Mouse (Mus musculus) forebrain, embryonic 12.5 days (tissue): ENCODE measurements around the gene Vstm2a. TPM values are rescaled to one million over a fixed set of nuclear protein-coding genes. Genes with fewer than 3 reads are reported as not detected.

Source experiments
- ATAC-seq: fragments of 200-750 bp; cut with Nextera tagmentation; 2 replicates; pipeline ENCODE4 v1.8.0; 2017; ENCODE audit warnings: moderate TSS enrichment; ENCODE audit not compliant: low FRiP score
- H3K27ac ChIP-seq: fragments of 300-500 bp; sonication (generic); 2 replicates; pipeline ENCODE4 v1.5.1; 2016; ENCODE audit warnings: mild to moderate bottlenecking
- H3K27me3 ChIP-seq: fragments of 300-500 bp; sonication (generic); 2 replicates; pipeline ENCODE4 v1.6.1; 2016; ENCODE audit warnings: mild to moderate bottlenecking
- H3K36me3 ChIP-seq: fragments of 300-500 bp; sonication (generic); replicated peaks from 2 replicates; pipeline ENCODE4 v1.6.1; 2016; ENCODE audit warnings: mild to moderate bottlenecking
- H3K4me1 ChIP-seq: fragments of 300-500 bp; sonication (generic); 2 replicates; pipeline ENCODE4 v1.6.1; 2016
- H3K4me2 ChIP-seq: fragments of 300-500 bp; sonication (generic); 2 replicates; pipeline ENCODE4 v1.6.1; 2016; ENCODE audit warnings: mild to moderate bottlenecking, moderate library complexity
- H3K4me3 ChIP-seq: fragments of 300-500 bp; sonication (generic); replicated peaks from 2 replicates; pipeline ENCODE4 v1.5.1; 2016; ENCODE audit warnings: mild to moderate bottlenecking
- H3K9ac ChIP-seq: fragments of 300-500 bp; sonication (generic); 2 replicates; pipeline ENCODE4 v1.6.1; 2016; ENCODE audit warnings: mild to moderate bottlenecking
- H3K9me3 ChIP-seq: fragments of 300-500 bp; sonication (generic); 2 replicates; pipeline ENCODE4 v1.6.1; 2016
- WGBS: fragments of 180-500 bp; shearing (Covaris S2); methylation state at CpG from one replicate; pipeline ENCODE4 v1.1.7; 2016; 5-methylcytosine and 5-hydroxymethylcytosine counted together
- polyA plus RNA-seq: library from polyadenylated mRNA; unstranded; fragments of >200 nt; fragmentation: Nextera tagmentation; extraction: Ambion mirVana; gene quantifications from 2 replicates; pipeline ENCODE4 v1.2.1, GENCODE M21; 2016

Gene Vstm2a
- polyA plus RNA-seq = 10.4 and 11.7 TPM in 2 replicates

GRCm38 (mm10) chr11:16257473-16257921 is at the start of gene Vstm2a:
Gene Vstm2a (plus strand): TSS chr11:16257724.
- Histone ChIP-seq H3K27ac (0 out of 2 replicates have a peak within 1 kb of the TSS, but pooled peaks have one; percentile 25), H3K27me3 (peaks cover 46% of the 10 kb centered on the region), H3K9ac (peak within 1 kb of the TSS; percentile 59), H3K4me2 (peak within 1 kb of the TSS; percentile 76), H3K9me3 (no peaks in the 10 kb centered on the region), H3K4me1 (peaks cover 5% of the 10 kb centered on the region), H3K36me3 (no peaks in the 10 kb centered on the region), H3K4me3 (peak within 1 kb of the TSS; percentile 62)
- ATAC-seq = peak; percentile 84
- under 1% methylated on average over 44 of the region's 44 CpGs for WGBS

- H3K4me2 ChIP-seq = peak overlapping the region; percentile 76
- H3K36me3 ChIP-seq = no peaks in the 10 kb centered on the region
- H3K9ac ChIP-seq = peak overlapping the region; percentile 59
- H3K4me3 ChIP-seq = peak overlapping the region; percentile 62
- peaks cover 46% of the 10 kb centered on the region for H3K27me3 ChIP-seq
- peaks cover 5% of the 10 kb centered on the region for H3K4me1 ChIP-seq
- H3K27ac ChIP-seq = 0 out of 2 replicates have a peak overlapping the region, but pooled peaks have one; percentile 25
- ATAC-seq = no peak
- 23% methylated on average over 7 of the region's 7 CpGs for WGBS
- H3K9me3 ChIP-seq = no peaks in the 10 kb centered on the region
Observed at GRCm38 (mm10) chr11:16257011-16257410, 513 bp upstream of the Vstm2a start.

GRCm38 (mm10) chr11:16258300-16258699 is 776 bp downstream of the Vstm2a start:
- no peak overlapping the region for H3K9ac ChIP-seq

GRCm38 (mm10) chr11:16259876-16260275 is 2.4 kb downstream of the Vstm2a start:
- Histone ChIP-seq H3K4me1 (peaks cover 5% of the 10 kb centered on the region), H3K27me3 (peaks cover 46% of the 10 kb centered on the region), H3K9ac (no peak overlapping the region), H3K4me2 (peak overlapping the region; percentile 85), H3K27ac (no peak overlapping the region), H3K36me3 (no peaks in the 10 kb centered on the region), H3K9me3 (no peaks in the 10 kb centered on the region), H3K4me3 (no peak overlapping the region; the same call in 1 of the 2 replicates)
- no peak for ATAC-seq
- 19% methylated on average over 9 of the region's 9 CpGs for WGBS

More at GRCm38 (mm10) chr11:16258300-16258699, 776 bp downstream of the Vstm2a start:
- 35% methylated on average over 1 of the region's 1 CpGs for WGBS
- Histone ChIP-seq H3K36me3 (no peaks in the 10 kb centered on the region), H3K4me1 (peaks cover 5% of the 10 kb centered on the region), H3K4me2 (peak overlapping the region; percentile 76), H3K4me3 (peak overlapping the region; percentile 62), H3K9me3 (no peaks in the 10 kb centered on the region), H3K27me3 (peaks cover 46% of the 10 kb centered on the region), H3K27ac (0 out of 2 replicates have a peak overlapping the region, but pooled peaks have one; percentile 25)
- no peak for ATAC-seq

- Histone ChIP-seq H3K4me2 (peak overlapping the region; percentile 85), H3K4me3 (peak overlapping the region; percentile 50), H3K4me1 (peaks cover 5% of the 10 kb centered on the region), H3K36me3 (no peaks in the 10 kb centered on the region), H3K9ac (peak overlapping the region; percentile 58), H3K27me3 (peaks cover 46% of the 10 kb centered on the region), H3K9me3 (no peaks in the 10 kb centered on the region), H3K27ac (no peak overlapping the region)
- WGBS = under 1% methylated on average over 40 of the region's 40 CpGs
- ATAC-seq = peak; percentile 81
Observed at GRCm38 (mm10) chr11:16260764-16261578, 3.4 kb downstream of the Vstm2a start.

GRCm38 (mm10) chr11:16268396-16268795 is 10.9 kb downstream of the Vstm2a start:
- H3K4me2 ChIP-seq = no peak overlapping the region
- no peaks in the 10 kb centered on the region for H3K36me3 ChIP-seq
- WGBS = 83% methylated on average over 1 of the region's 1 CpGs
- no peak overlapping the region for H3K9ac ChIP-seq
- no peaks in the 10 kb centered on the region for H3K4me1 ChIP-seq
- no peaks in the 10 kb centered on the region for H3K9me3 ChIP-seq
- no peak overlapping the region for H3K4me3 ChIP-seq
- ATAC-seq = no peak
- no peaks in the 10 kb centered on the region for H3K27me3 ChIP-seq
- no peak overlapping the region for H3K27ac ChIP-seq

- 96% methylated on average over 1 of the region's 1 CpGs for WGBS
- Histone ChIP-seq H3K9me3 (no peaks in the 10 kb centered on the region), H3K4me1 (no peaks in the 10 kb centered on the region), H3K4me3 (no peak overlapping the region), H3K4me2 (no peak overlapping the region), H3K27me3 (no peaks in the 10 kb centered on the region), H3K36me3 (no peaks in the 10 kb centered on the region), H3K27ac (no peak overlapping the region), H3K9ac (no peak overlapping the region)
- ATAC-seq = no peak
Observed at GRCm38 (mm10) chr11:16290381-16290780, 32.9 kb downstream of the Vstm2a start.

GRCm38 (mm10) chr11:16292960-16293359 is 35.4 kb downstream of the Vstm2a start:
- Histone ChIP-seq H3K4me2 (no peak overlapping the region), H3K9ac (no peak overlapping the region), H3K27me3 (no peaks in the 10 kb centered on the region), H3K9me3 (no peaks in the 10 kb centered on the region), H3K36me3 (no peaks in the 10 kb centered on the region), H3K4me1 (no peaks in the 10 kb centered on the region), H3K27ac (no peak overlapping the region), H3K4me3 (no peak overlapping the region)
- no peak for ATAC-seq
- WGBS = 86% methylated on average over 4 of the region's 4 CpGs

- no peak overlapping the region for H3K4me3 ChIP-seq
- no peak overlapping the region for H3K9ac ChIP-seq
- H3K4me2 ChIP-seq = no peak overlapping the region
- no peaks in the 10 kb centered on the region for H3K9me3 ChIP-seq
- H3K27me3 ChIP-seq = no peaks in the 10 kb centered on the region
- WGBS = 82% methylated on average over 1 of the region's 1 CpGs
- no peaks in the 10 kb centered on the region for H3K36me3 ChIP-seq
- H3K4me1 ChIP-seq = peaks cover 5% of the 10 kb centered on the region; the same call in 1 of the 2 replicates
- no peak for ATAC-seq
- H3K27ac ChIP-seq = no peak overlapping the region
Observed at GRCm38 (mm10) chr11:16296521-16296920, 39.0 kb downstream of the Vstm2a start.

GRCm38 (mm10) chr11:16299492-16299891 is 42.0 kb downstream of the Vstm2a start:
- Histone ChIP-seq H3K27ac (0 out of 2 replicates have a peak overlapping the region, but pooled peaks have one; percentile 42), H3K36me3 (no peaks in the 10 kb centered on the region), H3K4me2 (no peak overlapping the region), H3K4me3 (no peak overlapping the region), H3K9ac (no peak overlapping the region), H3K9me3 (no peaks in the 10 kb centered on the region), H3K27me3 (no peaks in the 10 kb centered on the region), H3K4me1 (peaks cover 5% of the 10 kb centered on the region; the same call in 1 of the 2 replicates)
- WGBS = 54% methylated on average over 1 of the region's 1 CpGs
- ATAC-seq = peak; percentile 62; the same call in 1 of the 2 replicates

- Histone ChIP-seq H3K9ac (no peak overlapping the region), H3K36me3 (no peaks in the 10 kb centered on the region), H3K9me3 (no peaks in the 10 kb centered on the region), H3K4me2 (no peak overlapping the region), H3K27ac (peak overlapping the region; percentile 8; the same call in 1 of the 2 replicates), H3K4me1 (peaks cover 5% of the 10 kb centered on the region; the same call in 1 of the 2 replicates), H3K27me3 (no peaks in the 10 kb centered on the region), H3K4me3 (no peak overlapping the region)
- WGBS = 42% methylated on average over 1 of the region's 1 CpGs
- peak; percentile 77 for ATAC-seq
Observed at GRCm38 (mm10) chr11:16299960-16300359, 42.4 kb downstream of the Vstm2a start.

GRCm38 (mm10) chr11:16300709-16301108 is 43.2 kb downstream of the Vstm2a start:
- Histone ChIP-seq H3K4me2 (no peak overlapping the region), H3K4me1 (peaks cover 5% of the 10 kb centered on the region; the same call in 1 of the 2 replicates), H3K4me3 (no peak overlapping the region), H3K9me3 (no peaks in the 10 kb centered on the region), H3K9ac (no peak overlapping the region), H3K27me3 (no peaks in the 10 kb centered on the region), H3K27ac (no peak overlapping the region), H3K36me3 (no peaks in the 10 kb centered on the region)
- ATAC-seq = peak; percentile 59; the same call in 1 of the 2 replicates
- WGBS = 53% methylated on average over 2 of the region's 2 CpGs
